Mouse (Mus musculus): ENCODE measurements around the gene Mllt3. TPM values are rescaled to one million over a fixed set of nuclear protein-coding genes. Genes with fewer than 3 reads are reported as not detected.

Gene Mllt3
- total and polyA plus RNA-seq, 2 experiments, result 0.62 to 2.6 TPM

- H3K4me3 ChIP-seq (ENCODE audit: insufficient read depth, low read depth, low read length), result no peak overlapping the region
- no peaks in the 10 kb centered on the region for H3K27me3 ChIP-seq (ENCODE audit: control insufficient read depth, insufficient read depth, low read length)
- no peaks in the 10 kb centered on the region for H3K4me1 ChIP-seq (ENCODE audit: control insufficient read depth, insufficient read depth, low read length)
- no peak for DNase-seq (ENCODE audit: extremely low read depth, low read depth, low spot score)
- no peak overlapping the region for H3K27ac ChIP-seq (replicated peaks; ENCODE audit: insufficient read depth, low read depth, low read length)
- no peaks in the 10 kb centered on the region for H3K36me3 ChIP-seq (ENCODE audit: control insufficient read depth, insufficient read depth, low read length)
- TF ChIP-seq POLR2A (IDR thresholded peaks at IDR 0.05; ENCODE audit: extremely low read depth, insufficient read depth, low read length), result no peak
- TF ChIP-seq CTCF (IDR thresholded peaks at IDR 0.05; ENCODE audit: low read depth, low read length), result no peak
- H3K79me2 ChIP-seq (ENCODE audit: control insufficient read depth, insufficient read depth, low read length), result no peaks in the 10 kb centered on the region
- H3K9ac ChIP-seq (ENCODE audit: low read depth, low read length), result no peak overlapping the region
- 96% methylated on average over 5 of the region's 5 CpGs for WGBS
These were observed 203.6 kb downstream of the Mllt3 start for GRCm38 (mm10) chr4:87829426-87830063.

DNA sequence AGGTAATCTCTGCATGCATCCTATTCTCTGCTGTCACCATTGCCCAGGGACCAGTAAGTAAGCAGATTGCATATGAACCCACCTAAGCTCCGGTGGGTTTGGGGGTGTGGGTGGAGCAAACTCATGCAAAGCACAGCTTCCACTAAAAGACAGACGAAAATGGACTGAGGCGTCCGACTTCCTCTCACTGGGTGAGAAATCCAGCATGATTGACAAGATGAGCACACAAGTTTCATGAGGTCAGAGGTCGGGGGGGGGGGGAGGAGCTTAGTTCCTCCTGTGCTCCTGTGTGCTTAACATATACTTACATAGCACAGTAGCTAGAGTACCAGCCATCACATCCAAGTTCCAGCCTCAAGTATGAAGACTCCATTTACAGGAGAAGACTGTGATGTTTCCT is 206.8 kb downstream of the Mllt3 start:
- Histone ChIP-seq H3K79me2 (ENCODE audit: control insufficient read depth, insufficient read depth, low read length) (no peaks in the 10 kb centered on the region), H3K9ac (ENCODE audit: low read depth, low read length) (no peak overlapping the region), H3K4me3 (ENCODE audit: insufficient read depth, low read depth, low read length) (no peak overlapping the region), H3K4me1 (ENCODE audit: control insufficient read depth, insufficient read depth, low read length) (no peaks in the 10 kb centered on the region), H3K27me3 (ENCODE audit: control insufficient read depth, insufficient read depth, low read length) (no peaks in the 10 kb centered on the region), H3K27ac (replicated peaks; ENCODE audit: insufficient read depth, low read depth, low read length) (no peak overlapping the region), H3K36me3 (ENCODE audit: control insufficient read depth, insufficient read depth, low read length) (no peaks in the 10 kb centered on the region)
- no peak for TF ChIP-seq POLR2A (IDR thresholded peaks at IDR 0.05; ENCODE audit: extremely low read depth, insufficient read depth, low read length)
- no peak for TF ChIP-seq CTCF (IDR thresholded peaks at IDR 0.05; ENCODE audit: low read depth, low read length)
- DNase-seq (ENCODE audit: extremely low read depth, low read depth, low spot score), result no peak
- WGBS, result 77% methylated on average over 5 of the region's 5 CpGs

- no peaks in the 10 kb centered on the region for H3K36me3 ChIP-seq (ENCODE audit: control insufficient read depth, insufficient read depth, low read length)
These were observed 209.5 kb downstream of the Mllt3 start for GRCm38 (mm10) chr4:87823623-87824022.

DNA sequence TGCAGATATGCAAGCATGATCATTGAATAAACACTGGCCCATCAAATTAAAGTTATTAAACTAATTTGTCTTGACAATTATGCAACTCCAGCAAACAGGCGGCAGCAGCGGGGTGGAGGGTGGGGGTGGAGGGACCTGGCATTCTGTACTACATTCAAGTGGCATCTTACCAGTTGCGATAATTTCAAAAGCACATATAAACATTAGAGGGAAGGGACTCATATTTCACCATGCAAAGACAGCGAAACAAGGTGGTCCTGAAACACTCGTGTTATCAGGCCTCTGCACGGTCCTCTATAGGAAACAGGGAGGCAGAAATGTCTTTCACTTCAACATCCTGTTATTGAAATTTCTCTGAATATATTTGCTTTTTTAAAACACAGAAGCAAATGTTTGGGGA is 210.0 kb downstream of the Mllt3 start:
- Histone ChIP-seq H3K27ac (replicated peaks; ENCODE audit: insufficient read depth, low read depth, low read length) (no peak overlapping the region), H3K9ac (ENCODE audit: low read depth, low read length) (no peak overlapping the region), H3K27me3 (ENCODE audit: control insufficient read depth, insufficient read depth, low read length) (no peaks in the 10 kb centered on the region), H3K79me2 (ENCODE audit: control insufficient read depth, insufficient read depth, low read length) (no peaks in the 10 kb centered on the region), H3K36me3 (ENCODE audit: control insufficient read depth, insufficient read depth, low read length) (no peaks in the 10 kb centered on the region), H3K4me1 (ENCODE audit: control insufficient read depth, insufficient read depth, low read length) (no peaks in the 10 kb centered on the region), H3K4me3 (ENCODE audit: insufficient read depth, low read depth, low read length) (no peak overlapping the region)
- DNase-seq (ENCODE audit: extremely low read depth, low read depth, low spot score), result no peak
- TF ChIP-seq POLR2A (IDR thresholded peaks at IDR 0.05; ENCODE audit: extremely low read depth, insufficient read depth, low read length) (no peak), CTCF (IDR thresholded peaks at IDR 0.05; ENCODE audit: low read depth, low read length) (no peak)
- 57% methylated on average over 6 of the region's 6 CpGs for WGBS

More at GRCm38 (mm10) chr4:87823623-87824022, 209.5 kb downstream of the Mllt3 start:
- no peak overlapping the region for H3K4me3 ChIP-seq (ENCODE audit: insufficient read depth, low read depth, low read length)
- TF ChIP-seq CTCF (IDR thresholded peaks at IDR 0.05; ENCODE audit: low read depth, low read length) (no peak), POLR2A (IDR thresholded peaks at IDR 0.05; ENCODE audit: extremely low read depth, insufficient read depth, low read length) (no peak)
- 69% methylated on average over 3 of the region's 3 CpGs for WGBS
- H3K27me3 ChIP-seq (ENCODE audit: control insufficient read depth, insufficient read depth, low read length), result no peaks in the 10 kb centered on the region
- DNase-seq (ENCODE audit: extremely low read depth, low read depth, low spot score), result no peak
- H3K4me1 ChIP-seq (ENCODE audit: control insufficient read depth, insufficient read depth, low read length), result no peaks in the 10 kb centered on the region
- no peaks in the 10 kb centered on the region for H3K79me2 ChIP-seq (ENCODE audit: control insufficient read depth, insufficient read depth, low read length)
- H3K27ac ChIP-seq (replicated peaks; ENCODE audit: insufficient read depth, low read depth, low read length), result no peak overlapping the region
- H3K9ac ChIP-seq (ENCODE audit: low read depth, low read length), result no peak overlapping the region

DNA sequence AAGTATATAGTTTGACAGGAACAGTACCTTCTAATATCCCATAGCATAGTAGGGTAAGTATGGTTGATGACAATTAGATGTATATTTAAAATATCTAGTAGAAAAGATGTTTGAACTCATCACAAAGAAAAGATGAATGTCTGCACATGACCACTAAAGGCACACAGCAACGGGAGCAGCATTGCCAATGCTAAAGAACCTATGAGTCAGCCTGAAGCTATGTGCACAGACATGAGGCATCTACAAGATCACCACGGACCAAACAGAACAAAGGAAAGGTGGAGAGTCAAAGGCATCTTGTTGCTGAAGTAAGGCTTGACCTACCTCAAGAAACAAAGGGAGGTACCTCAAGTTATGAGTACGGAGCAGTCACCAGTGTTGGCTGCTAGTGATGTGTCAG is 212.3 kb downstream of the Mllt3 start:
- WGBS, result 86% methylated on average over 3 of the region's 3 CpGs
- no peak overlapping the region for H3K4me3 ChIP-seq (ENCODE audit: insufficient read depth, low read depth, low read length)
- H3K27ac ChIP-seq (replicated peaks; ENCODE audit: insufficient read depth, low read depth, low read length), result no peak overlapping the region
- H3K36me3 ChIP-seq (ENCODE audit: control insufficient read depth, insufficient read depth, low read length), result no peaks in the 10 kb centered on the region
- no peaks in the 10 kb centered on the region for H3K27me3 ChIP-seq (ENCODE audit: control insufficient read depth, insufficient read depth, low read length)
- TF ChIP-seq POLR2A (IDR thresholded peaks at IDR 0.05; ENCODE audit: extremely low read depth, insufficient read depth, low read length) (no peak), CTCF (IDR thresholded peaks at IDR 0.05; ENCODE audit: low read depth, low read length) (no peak)
- H3K9ac ChIP-seq (ENCODE audit: low read depth, low read length), result no peak overlapping the region
- no peak for DNase-seq (ENCODE audit: extremely low read depth, low read depth, low spot score)
- no peaks in the 10 kb centered on the region for H3K79me2 ChIP-seq (ENCODE audit: control insufficient read depth, insufficient read depth, low read length)
- H3K4me1 ChIP-seq (ENCODE audit: control insufficient read depth, insufficient read depth, low read length), result no peaks in the 10 kb centered on the region

DNA sequence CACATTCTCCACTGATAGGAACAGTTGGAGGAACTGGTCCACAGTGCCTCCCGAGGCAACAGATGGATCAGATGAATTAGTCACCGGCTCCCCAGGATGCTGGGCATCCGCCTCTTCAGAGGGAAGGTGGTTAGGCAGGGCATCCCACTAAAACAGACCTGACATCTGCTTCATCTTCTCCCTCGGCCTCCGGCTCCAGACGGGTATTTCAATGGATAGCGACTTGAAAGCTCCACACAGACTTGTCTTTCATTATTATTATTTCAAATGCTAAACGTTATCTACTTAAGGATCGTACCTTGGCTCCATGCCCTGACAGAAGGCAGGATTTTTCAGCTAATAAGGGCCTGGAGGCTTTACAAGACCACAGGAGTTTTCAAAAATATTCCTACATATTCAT is 214.0 kb downstream of the Mllt3 start:
- H3K4me1 ChIP-seq (ENCODE audit: control insufficient read depth, insufficient read depth, low read length), result no peaks in the 10 kb centered on the region
- TF ChIP-seq CTCF (IDR thresholded peaks at IDR 0.05; ENCODE audit: low read depth, low read length) (no peak), POLR2A (IDR thresholded peaks at IDR 0.05; ENCODE audit: extremely low read depth, insufficient read depth, low read length) (no peak)
- no peak for DNase-seq (ENCODE audit: extremely low read depth, low read depth, low spot score)
- no peak overlapping the region for H3K4me3 ChIP-seq (ENCODE audit: insufficient read depth, low read depth, low read length)
- H3K79me2 ChIP-seq (ENCODE audit: control insufficient read depth, insufficient read depth, low read length), result no peaks in the 10 kb centered on the region
- no peak overlapping the region for H3K27ac ChIP-seq (replicated peaks; ENCODE audit: insufficient read depth, low read depth, low read length)
- WGBS, result 91% methylated on average over 9 of the region's 9 CpGs
- H3K27me3 ChIP-seq (ENCODE audit: control insufficient read depth, insufficient read depth, low read length), result no peaks in the 10 kb centered on the region
- no peaks in the 10 kb centered on the region for H3K36me3 ChIP-seq (ENCODE audit: control insufficient read depth, insufficient read depth, low read length)
- no peak overlapping the region for H3K9ac ChIP-seq (ENCODE audit: low read depth, low read length)

Measured in liver, adult 2 months (tissue).